Mouse (Mus musculus) forebrain, embryonic 14.5 days (tissue): ENCODE results near the gene Osgep. TPM values are rescaled to one million over a fixed set of nuclear protein-coding genes. Genes with fewer than 3 reads are reported as not detected.
"Not testable (repeated sequence)": the region's sequence is repeated elsewhere in the genome, so short reads cannot be mapped to it uniquely, and the experiment has no call there.

Experiments used
- ATAC-seq: fragments of 200-750 bp; cut with Nextera tagmentation; 2 replicates; pipeline ENCODE4 v1.8.0; 2017; ENCODE audit warnings: mild to moderate bottlenecking, moderate library complexity
- DNase-seq: peaks from one replicate; pipeline ENCODE4 v3.0.0-alpha.2; 2015; ENCODE audit warnings: low spot score
- H3K27ac ChIP-seq: fragments of 300-500 bp; sonication (generic); 2 replicates; pipeline ENCODE4 v1.5.1; 2014; ENCODE audit warnings: low read depth, mild to moderate bottlenecking, control low read depth, low read length, moderate library complexity
- H3K27me3 ChIP-seq: fragments of 300-500 bp; sonication (generic); replicated peaks from 2 replicates; pipeline ENCODE4 v1.6.1; 2014; ENCODE audit warnings: low read length, control low read depth, mixed read lengths; ENCODE audit not compliant: control insufficient read depth, insufficient read depth
- H3K36me3 ChIP-seq: fragments of 300-500 bp; sonication (generic); 2 replicates; pipeline ENCODE4 v1.6.1; 2014; ENCODE audit warnings: low read length, control low read depth; ENCODE audit not compliant: control insufficient read depth, insufficient read depth
- H3K4me1 ChIP-seq: fragments of 300-500 bp; sonication (generic); 2 replicates; pipeline ENCODE4 v1.6.1; 2014; ENCODE audit warnings: antibody characterized with exemption, low read length, control low read depth; ENCODE audit not compliant: control insufficient read depth, insufficient read depth
- H3K4me2 ChIP-seq: fragments of 300-500 bp; sonication (generic); 2 replicates; pipeline ENCODE4 v1.6.1; 2014; ENCODE audit warnings: mild to moderate bottlenecking, control low read depth, low read length
- H3K4me3 ChIP-seq: fragments of 300-500 bp; sonication (generic); 2 replicates; pipeline ENCODE4 v1.5.1; 2014; ENCODE audit warnings: low read depth, low read length, control low read depth
- H3K9ac ChIP-seq: fragments of 300-500 bp; sonication (generic); 2 replicates; pipeline ENCODE4 v1.6.1; 2014; ENCODE audit warnings: mild to moderate bottlenecking, low read length, control low read depth, moderate library complexity
- H3K9me3 ChIP-seq: fragments of 300-500 bp; sonication (generic); replicated peaks from 2 replicates; pipeline ENCODE4 v1.6.1; 2016; ENCODE audit warnings: low read length, control low read depth, mixed read lengths; ENCODE audit not compliant: control insufficient read depth
- WGBS: fragments of 180-500 bp; shearing (Covaris S2); extraction: QIAGEN DNeasy Blood & Tissue Kit; methylation state at CpG from one replicate; pipeline ENCODE4 v1.1.7; 2014; 5-methylcytosine and 5-hydroxymethylcytosine counted together
- polyA plus RNA-seq: library from polyadenylated mRNA; unstranded; fragments of >200 nt; fragmentation: Nextera tagmentation; extraction: Ambion mirVana; gene quantifications from 2 replicates; pipeline ENCODE4 v1.2.1, GENCODE M21; 2014

Osgep gene
- polyA plus RNA-seq, 1 experiment from 2014 or later: 180 TPM

- 74% methylated on average over 3 of the region's 3 CpGs for WGBS
- Histone ChIP-seq H3K9ac (no peak overlapping the region), H3K4me1 (peaks cover 17% of the 10 kb centered on the region), H3K36me3 (peaks cover 37% of the 10 kb centered on the region), H3K4me2 (no peak overlapping the region), H3K9me3 (no peaks in the 10 kb centered on the region), H3K27me3 (no peaks in the 10 kb centered on the region), H3K4me3 (no peak overlapping the region), H3K27ac (no peak overlapping the region)
- DNase-seq (no peak), ATAC-seq (no peak)
These were observed 2.7 kb upstream of the Osgep start for GRCm38 (mm10) chr14:50927366-50927765.

DNA sequence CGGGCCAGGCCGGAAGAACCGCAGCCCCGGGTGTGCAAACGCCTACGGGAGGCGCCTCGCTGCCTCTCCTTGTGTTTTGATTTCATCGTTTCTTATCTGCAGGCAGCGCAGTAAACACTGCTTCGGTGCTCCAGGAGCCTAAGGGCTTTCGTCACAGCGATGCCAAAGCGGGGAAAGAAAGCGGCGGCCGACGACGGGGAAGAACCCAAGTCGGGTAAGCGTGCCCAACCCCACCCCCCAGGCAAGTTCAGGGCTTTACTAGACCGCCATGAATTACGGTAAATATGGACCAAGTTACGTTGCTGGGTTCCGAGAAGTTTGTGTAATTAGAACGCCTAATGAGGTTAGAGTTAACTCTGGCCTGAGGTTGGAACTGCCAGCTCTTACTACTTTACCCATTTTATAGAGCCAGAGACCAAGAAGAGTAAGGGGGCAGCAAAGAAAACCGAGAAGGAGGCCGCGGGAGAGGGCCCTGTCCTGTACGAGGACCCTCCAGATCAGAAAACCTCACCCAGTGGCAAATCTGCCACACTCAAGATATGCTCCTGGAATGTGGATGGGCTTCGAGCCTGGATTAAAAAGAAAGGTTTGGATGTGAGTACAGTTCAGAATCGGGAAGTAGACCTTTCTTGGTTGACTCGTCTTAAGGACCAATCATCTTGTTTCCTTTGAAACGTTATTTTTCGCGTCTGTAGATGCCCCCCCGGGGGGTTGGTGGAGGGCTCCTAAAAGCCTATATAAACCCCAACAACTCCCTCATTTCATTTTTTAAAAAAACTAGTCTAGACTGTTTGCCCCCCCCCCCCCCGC is 623 bp upstream of the Osgep start:
- ATAC-seq (no peak; the same call in none of the 2 replicates), DNase-seq (peak; percentile 16)
- Histone ChIP-seq H3K9ac (peak overlapping the region; percentile 90), H3K4me3 (peak overlapping the region; percentile 85), H3K27ac (peak overlapping the region; percentile 90), H3K4me2 (peak overlapping the region; percentile 65), H3K27me3 (no peaks in the 10 kb centered on the region), H3K9me3 (no peaks in the 10 kb centered on the region), H3K4me1 (peaks cover 17% of the 10 kb centered on the region), H3K36me3 (peaks cover 37% of the 10 kb centered on the region)
- 1% methylated on average over 38 of the region's 38 CpGs for whole genome bisulfite sequencing

DNA sequence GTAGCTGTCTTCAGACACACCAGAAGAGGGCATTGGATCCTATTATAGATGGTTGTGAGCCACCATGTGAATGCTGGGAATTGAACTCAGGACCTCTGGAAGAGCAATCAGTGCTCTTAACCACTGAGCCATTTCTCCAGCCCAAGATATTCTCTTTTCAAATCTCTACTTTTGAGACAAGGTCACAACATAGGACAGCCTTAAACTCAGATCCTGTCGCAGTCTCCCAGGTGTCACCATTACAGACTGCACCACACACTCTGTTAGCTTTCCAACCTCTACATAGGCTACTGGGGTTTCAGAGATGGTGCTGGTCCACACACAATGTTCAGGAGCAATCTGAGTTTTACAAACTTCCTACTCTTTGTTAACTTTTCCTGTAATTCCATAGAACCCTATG is 1.3 kb downstream of the Osgep start:
- Histone ChIP-seq H3K4me2 (peak overlapping the region; percentile 65), H3K4me1 (peaks cover 14% of the 10 kb centered on the region), H3K36me3 (peaks cover 41% of the 10 kb centered on the region), H3K4me3 (peak overlapping the region; percentile 85), H3K9ac (peak overlapping the region; percentile 90; the same call in 1 of the 2 replicates)
- not testable (repeated sequence) for H3K27ac ChIP-seq, H3K27me3 ChIP-seq, H3K9me3 ChIP-seq, ATAC-seq, DNase-seq
- 80% methylated on average over 1 of the region's 1 CpGs for WGBS

DNA sequence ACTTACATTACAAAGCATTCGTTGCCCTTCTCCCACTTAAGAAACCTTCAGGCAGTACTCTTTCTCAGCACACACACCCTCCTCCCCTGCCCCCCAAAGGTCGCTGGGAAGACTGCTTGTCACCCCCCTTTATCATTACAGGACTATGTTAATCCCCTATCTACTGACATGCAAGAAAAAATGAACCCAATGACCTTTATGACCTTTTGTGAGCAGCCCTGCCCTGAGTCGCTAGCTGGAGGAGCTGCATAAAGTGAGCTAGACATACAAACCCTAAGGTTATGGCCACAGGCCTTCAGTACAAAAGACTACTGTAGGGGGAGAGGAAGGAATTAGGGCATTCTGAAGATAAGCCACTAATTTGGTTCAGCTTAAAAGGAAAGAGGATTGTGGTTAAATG is 13.3 kb downstream of the Osgep start:
- Histone ChIP-seq H3K4me3 (no peak overlapping the region), H3K4me2 (no peak overlapping the region), H3K9ac (no peak overlapping the region), H3K9me3 (no peaks in the 10 kb centered on the region), H3K27ac (no peak overlapping the region), H3K4me1 (no peaks in the 10 kb centered on the region), H3K27me3 (no peaks in the 10 kb centered on the region), H3K36me3 (peaks cover 45% of the 10 kb centered on the region)
- 46% methylated on average over 3 of the region's 3 CpGs for WGBS
- no peak for ATAC-seq
- DNase-seq: no peak

DNA sequence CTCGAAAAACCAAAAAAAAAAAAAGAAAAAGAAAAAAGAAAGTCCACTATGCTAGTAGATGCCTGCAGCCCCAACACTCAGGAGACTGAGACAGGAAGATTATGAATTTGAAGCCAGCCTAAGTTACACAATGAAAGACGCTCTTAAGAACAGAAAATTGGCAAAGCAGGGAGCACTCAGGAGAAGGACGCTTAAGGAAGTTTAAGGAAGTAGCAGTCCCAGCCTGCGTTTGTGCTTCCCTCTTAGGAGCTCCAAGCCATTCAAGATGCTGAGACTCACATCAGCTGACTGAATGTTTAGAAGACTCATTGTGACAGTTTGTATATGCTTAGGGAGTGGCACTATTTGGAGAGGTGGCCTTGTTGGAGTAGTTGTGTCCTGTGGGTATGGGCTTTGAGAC is 16.6 kb downstream of the Osgep start:
- H3K9ac ChIP-seq: no peak overlapping the region
- ATAC-seq (no peak), DNase-seq (no peak)
- H3K27ac ChIP-seq: no peak overlapping the region
- 77% methylated on average over 4 of the region's 4 CpGs for WGBS
- H3K27me3 ChIP-seq: no peaks in the 10 kb centered on the region
- H3K4me2 ChIP-seq: no peak overlapping the region
- H3K36me3 ChIP-seq: peaks cover 16% of the 10 kb centered on the region
- no peaks in the 10 kb centered on the region for H3K4me1 ChIP-seq
- H3K9me3 ChIP-seq: no peaks in the 10 kb centered on the region
- H3K4me3 ChIP-seq: no peak overlapping the region

- H3K9ac ChIP-seq, H3K4me1 ChIP-seq, H3K4me2 ChIP-seq, H3K9me3 ChIP-seq, DNase-seq, ATAC-seq, H3K27me3 ChIP-seq, H3K27ac ChIP-seq, H3K4me3 ChIP-seq, H3K36me3 ChIP-seq: not testable (repeated sequence)
These were observed 19.4 kb downstream of the Osgep start for GRCm38 (mm10) chr14:50905327-50905726.

- H3K9me3 ChIP-seq: no peaks in the 10 kb centered on the region
- no peak overlapping the region for H3K4me2 ChIP-seq
- H3K9ac ChIP-seq: no peak overlapping the region
- WGBS: 88% methylated on average over 4 of the region's 4 CpGs
- DNase-seq: no peak
- no peak for ATAC-seq
- no peak overlapping the region for H3K27ac ChIP-seq
- no peak overlapping the region for H3K4me3 ChIP-seq
- no peaks in the 10 kb centered on the region for H3K27me3 ChIP-seq
- H3K4me1 ChIP-seq: no peaks in the 10 kb centered on the region
- no peaks in the 10 kb centered on the region for H3K36me3 ChIP-seq
These were observed 19.9 kb downstream of the Osgep start for GRCm38 (mm10) chr14:50904828-50905129.

GRCm38 (mm10) chr14:50903973-50904827 is 20.5 kb downstream of the Osgep start:
- 4% methylated on average over 26 of the region's 26 CpGs for WGBS

GRCm38 (mm10) chr14:50897992-50898391 is 26.7 kb downstream of the Osgep start:
- not testable (repeated sequence) for H3K27ac ChIP-seq, H3K9me3 ChIP-seq, H3K9ac ChIP-seq, ATAC-seq, H3K4me1 ChIP-seq, H3K4me2 ChIP-seq, DNase-seq, H3K27me3 ChIP-seq, H3K36me3 ChIP-seq, H3K4me3 ChIP-seq
- 91% methylated on average over 2 of the region's 2 CpGs for WGBS

More at GRCm38 (mm10) chr14:50903973-50904827, 20.5 kb downstream of the Osgep start:
- H3K9me3 ChIP-seq: no peaks in the 10 kb centered on the region
- no peaks in the 10 kb centered on the region for H3K4me1 ChIP-seq
- no peak overlapping the region for H3K27ac ChIP-seq
- DNase-seq: peak; percentile 68
- peak overlapping the region; percentile 52 for H3K4me2 ChIP-seq
- H3K9ac ChIP-seq: peak overlapping the region; percentile 51
- ATAC-seq: peak; percentile 88
- no peaks in the 10 kb centered on the region for H3K36me3 ChIP-seq
- H3K27me3 ChIP-seq: no peaks in the 10 kb centered on the region
- peak overlapping the region; percentile 30 for H3K4me3 ChIP-seq
